Mouse (Mus musculus): ENCODE results near the gene Ckb. TPM values are rescaled to one million over a fixed set of nuclear protein-coding genes. Genes with fewer than 3 reads are reported as not detected.
"Not testable (repeated sequence)": the region's sequence is repeated elsewhere in the genome, so short reads cannot be mapped to it uniquely, and the experiment has no call there.

The Ckb gene
- total RNA-seq, 2 experiments from 2014 or later: 6.7 to 10.8 TPM

- DNase-seq: peak; percentile 52
Measured at GRCm38 (mm10) chr12:111664144-111664634, 7.9 kb downstream of the Ckb start.

GRCm38 (mm10) chr12:111663228-111664143, 8.7 kb downstream of the Ckb start:
- DNase-seq: no peak
- Histone ChIP-seq H3K27ac (peak overlapping the region; percentile 0; the same call in 1 of the 2 replicates), H3K4me3 (no peak overlapping the region)
- no peak for TF ChIP-seq CTCF (IDR thresholded peaks at IDR 0.05)
- intact Hi-C loops (cut with DNase I): no loop called here

More at GRCm38 (mm10) chr12:111664144-111664634, 7.9 kb downstream of the Ckb start:
- Histone ChIP-seq H3K27ac (peak overlapping the region; percentile 0; the same call in 1 of the 2 replicates), H3K4me3 (no peak overlapping the region)
- intact Hi-C loops (cut with DNase I): no loop called here
- TF ChIP-seq CTCF (IDR thresholded peaks at IDR 0.05): no peak

DNA sequence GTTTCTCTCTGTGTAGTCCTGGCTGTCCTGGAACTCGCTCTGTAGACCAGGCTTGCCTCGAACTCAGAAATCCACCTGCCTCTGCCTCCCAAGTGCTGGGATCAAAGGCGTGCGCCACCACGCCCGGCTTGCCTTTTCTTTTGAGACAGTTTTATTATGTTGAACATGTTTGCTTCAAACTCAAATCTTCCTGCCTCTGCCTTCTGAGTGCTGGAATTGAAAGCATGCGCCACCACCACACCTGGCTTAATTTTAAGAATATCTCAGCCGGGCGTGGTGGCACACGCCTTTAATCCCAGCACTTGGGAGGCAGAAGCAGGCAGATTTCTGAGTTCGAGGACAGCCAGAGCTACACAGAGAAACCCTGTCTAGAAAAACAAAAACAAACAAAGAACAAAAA, 10.6 kb downstream of the Ckb start:
- intact Hi-C loops (cut with DNase I); DNase-seq; H3K27ac ChIP-seq; H3K4me3 ChIP-seq: not testable (repeated sequence)

GRCm38 (mm10) chr12:111660628-111661027, 11.5 kb downstream of the Ckb start:
- intact Hi-C loops (cut with DNase I): no loop called here
- H3K4me3 ChIP-seq: no peak overlapping the region
- H3K27ac ChIP-seq: no peak overlapping the region
- no peak for TF ChIP-seq CTCF (IDR thresholded peaks at IDR 0.05)
- no peak for DNase-seq

- intact Hi-C loops (cut with DNase I): no loop called here
- no peak for DNase-seq
- no peak overlapping the region for H3K27ac ChIP-seq
- H3K4me3 ChIP-seq: no peak overlapping the region
- no peak for TF ChIP-seq CTCF (IDR thresholded peaks at IDR 0.05)
Measured at GRCm38 (mm10) chr12:111659331-111659730, 12.8 kb downstream of the Ckb start.

- Histone ChIP-seq H3K27ac (no peak overlapping the region), H3K4me3 (no peak overlapping the region)
- intact Hi-C loops (cut with DNase I): no loop called here
- no peak for TF ChIP-seq CTCF (IDR thresholded peaks at IDR 0.05)
- DNase-seq: no peak
Measured at GRCm38 (mm10) chr12:111655695-111656094, 16.4 kb downstream of the Ckb start.

- no peak overlapping the region for H3K27ac ChIP-seq
- DNase-seq: peak; percentile 72
- peak; percentile 92 for TF ChIP-seq CTCF (IDR thresholded peaks at IDR 0.05)
- intact Hi-C loops (cut with DNase I): no loop called here
- H3K4me3 ChIP-seq: no peak overlapping the region
Measured at GRCm38 (mm10) chr12:111653434-111653833, 18.7 kb downstream of the Ckb start.

- TF ChIP-seq CTCF (IDR thresholded peaks at IDR 0.05): no peak
- Histone ChIP-seq H3K4me3 (no peak overlapping the region), H3K27ac (no peak overlapping the region)
- DNase-seq: no peak
- intact Hi-C loops (cut with DNase I): no loop called here
Measured at GRCm38 (mm10) chr12:111652953-111653352, 19.2 kb downstream of the Ckb start.

DNA sequence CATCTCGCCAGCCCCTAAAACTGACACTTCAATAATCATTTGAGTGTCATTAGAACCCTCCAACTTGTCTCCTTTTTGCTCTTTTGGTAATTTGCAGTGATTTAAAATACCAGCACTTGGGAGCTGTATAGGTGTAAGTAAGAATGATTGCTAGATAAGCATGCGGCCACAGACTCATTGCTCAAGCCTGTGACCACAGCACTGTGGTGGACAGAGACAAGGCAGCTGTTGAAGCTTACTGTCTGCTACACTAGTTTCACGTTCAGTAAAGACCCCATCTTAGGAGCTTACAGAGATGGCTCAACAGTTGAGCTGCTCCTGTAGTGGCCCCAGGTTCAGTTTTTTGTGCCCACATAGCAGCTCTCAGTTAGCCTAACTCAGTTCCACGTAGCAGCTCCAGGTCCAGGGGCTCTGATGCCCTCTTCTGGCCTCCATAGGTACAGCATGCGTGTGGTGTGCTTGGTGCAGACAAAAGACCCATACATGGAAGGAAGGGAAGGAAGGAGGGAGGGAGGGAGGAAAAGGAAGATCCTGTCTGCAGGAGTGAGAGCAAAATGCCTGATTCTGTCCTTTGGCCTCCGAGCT, 24.0 kb downstream of the Ckb start:
- DNase-seq: peak; percentile 59
- Histone ChIP-seq H3K4me3 (no peak overlapping the region), H3K27ac (no peak overlapping the region)
- intact Hi-C loops (cut with DNase I): loop anchor here (5.0 kb wide), 1 partner anchor 96 kb away; no protein-coding TSS in a partner anchor
- TF ChIP-seq CTCF (IDR thresholded peaks at IDR 0.05): peak; percentile 79

Other genes with a start within 250 kb of the Ckb start
- 10 to 100 TPM; 29.1 to 54.8 TPM for gene Tnfaip2, start 229.9 kb downstream of the Ckb start, total RNA-seq (2021)
- gene Gm266, start 186.5 kb downstream of the Ckb start, total RNA-seq (2021): under 1 TPM; 0.20 to 0.33 TPM
- 100 to 1,000 TPM; 160 to 166 TPM for gene Eif5, start 134.3 kb downstream of the Ckb start, total RNA-seq (2021)
- gene Mark3, start 97.8 kb downstream of the Ckb start, total RNA-seq (2021): 10 to 100 TPM; 48.2 to 60.7 TPM
- gene Trmt61a, start 5.8 kb upstream of the Ckb start, total RNA-seq (2021): 1 to 10 TPM; 3.1 to 3.8 TPM
- 10 to 100 TPM; 14.7 to 19.2 TPM for gene Bag5, start 40.9 kb upstream of the Ckb start, total RNA-seq (2021)
- gene Apopt1, start 40.9 kb upstream of the Ckb start, total RNA-seq (2021): 10 to 100 TPM; 37.4 to 46.7 TPM
- 10 to 100 TPM; 61.5 to 75.9 TPM for gene Klc1, start 86.5 kb upstream of the Ckb start, total RNA-seq (2021)
- gene Xrcc3, start 141.5 kb upstream of the Ckb start, total RNA-seq (2021): under 1 TPM in 1 of 2 experiments, not detected in 1; 0.47 TPM
- 10 to 100 TPM; 15.6 to 18.0 TPM for gene Zfyve21, start 141.8 kb upstream of the Ckb start, total RNA-seq (2021)
- gene Ppp1r13b, start 235.8 kb upstream of the Ckb start, total RNA-seq (2021): 1 to 10 TPM; 6.7 to 7.1 TPM

Measured in gastrocnemius, adult 2 months (tissue).